Mouse (Mus musculus) liver, embryonic 14.5 days (tissue): ENCODE results near the gene Lpxn.

Experiments used
- CTCF ChIP-seq: IDR thresholded peaks from 2 replicates; pipeline ENCODE4 v1.5.1; 2016; ENCODE audit warnings: antibody characterized with exemption, low read depth, control low read depth
- EP300 ChIP-seq: IDR thresholded peaks from 2 replicates; pipeline ENCODE4 v1.6.1; 2016; ENCODE audit warnings: antibody characterized with exemption, low read depth

DNA sequence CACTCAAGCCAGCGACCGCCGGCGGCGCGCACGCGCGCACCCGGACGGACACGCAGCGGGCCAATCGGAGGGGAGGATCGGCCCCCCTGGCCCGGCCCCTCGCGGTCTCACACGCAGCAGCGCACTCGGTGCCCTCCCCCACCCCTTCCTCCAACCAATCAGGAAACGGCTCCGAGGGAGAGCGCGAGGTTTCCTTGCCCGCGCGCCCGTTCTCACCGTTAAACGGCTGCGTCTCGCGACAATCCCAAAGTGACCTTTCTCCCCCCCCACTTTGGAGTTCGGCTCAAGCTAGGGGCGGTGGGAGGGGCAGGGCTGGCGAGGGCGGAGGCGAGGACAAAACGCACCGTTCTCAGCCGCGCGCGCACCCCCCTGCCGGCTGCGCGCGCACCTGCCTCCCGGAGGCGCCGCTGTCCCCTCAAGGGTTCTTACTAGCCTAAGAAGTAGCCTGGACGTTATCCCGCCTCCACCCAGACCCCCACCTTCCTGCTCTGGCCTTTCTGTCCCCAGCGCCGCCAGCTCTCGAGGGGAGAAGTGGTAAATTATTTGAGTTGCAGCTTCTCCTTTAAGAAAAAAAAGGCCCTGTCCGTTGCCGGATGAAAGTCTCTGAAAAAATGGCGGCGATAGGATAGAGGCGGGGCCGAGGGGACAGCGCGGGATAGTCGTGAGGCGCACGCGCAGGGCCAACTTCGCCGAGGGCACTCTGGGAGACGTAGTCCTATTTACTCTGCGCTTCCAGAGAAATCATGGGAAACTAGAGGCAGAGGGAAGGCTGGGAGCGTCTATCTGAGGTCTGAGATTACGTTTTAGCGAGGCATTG, at the start of gene Lpxn, which contains the start of gene Zfp91:
- TF ChIP-seq CTCF = no peak
- TF ChIP-seq EP300 = peak; percentile 72
